Mouse (Mus musculus): ENCODE measurements around the gene Myadml2. TPM values are rescaled to one million over a fixed set of nuclear protein-coding genes. Genes with fewer than 3 reads are reported as not detected.

Gene Myadml2
- polyA plus RNA-seq, 1 experiment from 2014 or later: 0.68 TPM

- Histone ChIP-seq H3K27ac (no peak overlapping the region), H3K36me3 (peaks cover 67% of the 10 kb centered on the region), H3K4me3 (replicated peaks) (no peak overlapping the region), H3K27me3 (no peaks in the 10 kb centered on the region), H3K9ac (replicated peaks) (no peak overlapping the region), H3K4me1 (replicated peaks) (peaks cover 18% of the 10 kb centered on the region), H3K9me3 (no peaks in the 10 kb centered on the region), H3K4me2 (no peak overlapping the region)
- ATAC-seq (ENCODE audit: insufficient number of reproducible peaks, insufficient read depth, low FRiP score, low TSS enrichment, low read depth): no peak
- WGBS: 94% methylated on average over 25 of the region's 25 CpGs
Observed at GRCm38 (mm10) chr11:120618619-120619535, 29.1 kb downstream of the Myadml2 start.

GRCm38 (mm10) chr11:120617519-120618112, 30.3 kb downstream of the Myadml2 start, which contains the start of gene Pcyt2:
TSS of gene Pcyt2 (minus strand) at chr11:120617936.
- Histone ChIP-seq H3K9me3 (no peaks in the 10 kb centered on the region), H3K4me1 (replicated peaks) (peaks cover 17% of the 10 kb centered on the region), H3K9ac (replicated peaks) (peak within 1 kb of the TSS; percentile 78), H3K36me3 (peaks cover 75% of the 10 kb centered on the region), H3K4me2 (peak within 1 kb of the TSS; percentile 83), H3K4me3 (replicated peaks) (peak within 1 kb of the TSS; percentile 77), H3K27me3 (no peaks in the 10 kb centered on the region), H3K27ac (peak within 1 kb of the TSS; percentile 45)
- WGBS: under 1% methylated on average over 54 of the region's 56 CpGs
- ATAC-seq (ENCODE audit: insufficient number of reproducible peaks, insufficient read depth, low FRiP score, low TSS enrichment, low read depth): peak; percentile 91

- WGBS: 47% methylated on average over 4 of the region's 4 CpGs
- Histone ChIP-seq H3K36me3 (peaks cover 75% of the 10 kb centered on the region), H3K4me3 (replicated peaks) (peak overlapping the region; percentile 77), H3K4me2 (peak overlapping the region; percentile 83), H3K4me1 (replicated peaks) (peaks cover 17% of the 10 kb centered on the region), H3K9me3 (no peaks in the 10 kb centered on the region), H3K27ac (no peak overlapping the region), H3K27me3 (no peaks in the 10 kb centered on the region), H3K9ac (replicated peaks) (peak overlapping the region; percentile 78)
- ATAC-seq (ENCODE audit: insufficient number of reproducible peaks, insufficient read depth, low FRiP score, low TSS enrichment, low read depth): no peak
Observed at GRCm38 (mm10) chr11:120616617-120617294, 31.2 kb downstream of the Myadml2 start.

- H3K4me1 ChIP-seq (replicated peaks): peaks cover 17% of the 10 kb centered on the region
- ATAC-seq (ENCODE audit: insufficient number of reproducible peaks, insufficient read depth, low FRiP score, low TSS enrichment, low read depth): no peak
- no peak overlapping the region for H3K27ac ChIP-seq
- no peaks in the 10 kb centered on the region for H3K27me3 ChIP-seq
- H3K36me3 ChIP-seq: peaks cover 76% of the 10 kb centered on the region
- 94% methylated on average over 11 of the region's 11 CpGs for WGBS
- H3K4me3 ChIP-seq (replicated peaks): no peak overlapping the region
- 0 out of 2 replicates have a peak overlapping the region, but pooled peaks have one; percentile 23 for H3K9ac ChIP-seq (replicated peaks)
- H3K9me3 ChIP-seq: no peaks in the 10 kb centered on the region
- H3K4me2 ChIP-seq: no peak overlapping the region
Observed at GRCm38 (mm10) chr11:120615606-120616203, 32.3 kb downstream of the Myadml2 start.

- Histone ChIP-seq H3K9me3 (no peaks in the 10 kb centered on the region), H3K27ac (no peak overlapping the region), H3K4me3 (replicated peaks) (no peak overlapping the region), H3K9ac (replicated peaks) (0 out of 2 replicates have a peak overlapping the region, but pooled peaks have one; percentile 23), H3K4me1 (replicated peaks) (peaks cover 17% of the 10 kb centered on the region), H3K27me3 (no peaks in the 10 kb centered on the region), H3K4me2 (no peak overlapping the region), H3K36me3 (peaks cover 76% of the 10 kb centered on the region)
- 90% methylated on average over 6 of the region's 6 CpGs for WGBS
- no peak for ATAC-seq (ENCODE audit: insufficient number of reproducible peaks, insufficient read depth, low FRiP score, low TSS enrichment, low read depth)
Observed at GRCm38 (mm10) chr11:120615167-120615566, 32.8 kb downstream of the Myadml2 start.

- Histone ChIP-seq H3K27me3 (peaks cover 10% of the 10 kb centered on the region), H3K9ac (replicated peaks) (no peak overlapping the region), H3K4me3 (replicated peaks) (no peak overlapping the region), H3K4me1 (replicated peaks) (peaks cover 19% of the 10 kb centered on the region), H3K4me2 (no peak overlapping the region), H3K36me3 (peaks cover 74% of the 10 kb centered on the region), H3K27ac (no peak overlapping the region), H3K9me3 (no peaks in the 10 kb centered on the region)
- no peak for ATAC-seq (ENCODE audit: insufficient number of reproducible peaks, insufficient read depth, low FRiP score, low TSS enrichment, low read depth)
- WGBS: 84% methylated on average over 8 of the region's 8 CpGs
Observed at GRCm38 (mm10) chr11:120613976-120614375, 34.0 kb downstream of the Myadml2 start.

GRCm38 (mm10) chr11:120613481-120613972, 34.4 kb downstream of the Myadml2 start:
- H3K27ac ChIP-seq: no peak overlapping the region
- peaks cover 69% of the 10 kb centered on the region for H3K36me3 ChIP-seq

GRCm38 (mm10) chr11:120612763-120613162, 35.2 kb downstream of the Myadml2 start:
- no peaks in the 10 kb centered on the region for H3K9me3 ChIP-seq
- peaks cover 63% of the 10 kb centered on the region for H3K36me3 ChIP-seq
- no peak for ATAC-seq (ENCODE audit: insufficient number of reproducible peaks, insufficient read depth, low FRiP score, low TSS enrichment, low read depth)
- H3K9ac ChIP-seq (replicated peaks): no peak overlapping the region
- no peak overlapping the region for H3K27ac ChIP-seq
- no peak overlapping the region for H3K4me2 ChIP-seq
- peaks cover 22% of the 10 kb centered on the region for H3K27me3 ChIP-seq
- 35% methylated on average over 6 of the region's 6 CpGs for WGBS
- no peak overlapping the region for H3K4me3 ChIP-seq (replicated peaks)
- H3K4me1 ChIP-seq (replicated peaks): peaks cover 28% of the 10 kb centered on the region

More at GRCm38 (mm10) chr11:120613481-120613972, 34.4 kb downstream of the Myadml2 start:
- H3K9me3 ChIP-seq: no peaks in the 10 kb centered on the region
- H3K4me2 ChIP-seq: no peak overlapping the region
- peaks cover 14% of the 10 kb centered on the region for H3K27me3 ChIP-seq
- peaks cover 23% of the 10 kb centered on the region for H3K4me1 ChIP-seq (replicated peaks)
- 88% methylated on average over 10 of the region's 10 CpGs for WGBS
- no peak for ATAC-seq (ENCODE audit: insufficient number of reproducible peaks, insufficient read depth, low FRiP score, low TSS enrichment, low read depth)
- no peak overlapping the region for H3K4me3 ChIP-seq (replicated peaks)
- no peak overlapping the region for H3K9ac ChIP-seq (replicated peaks)

- no peak overlapping the region for H3K9ac ChIP-seq (replicated peaks)
- H3K27me3 ChIP-seq: peaks cover 30% of the 10 kb centered on the region
- H3K9me3 ChIP-seq: no peaks in the 10 kb centered on the region
- H3K27ac ChIP-seq: no peak overlapping the region
- no peak overlapping the region for H3K4me2 ChIP-seq
- H3K4me3 ChIP-seq (replicated peaks): no peak overlapping the region
- no peak for ATAC-seq (ENCODE audit: insufficient number of reproducible peaks, insufficient read depth, low FRiP score, low TSS enrichment, low read depth)
- H3K36me3 ChIP-seq: peaks cover 76% of the 10 kb centered on the region
- WGBS: 80% methylated on average over 9 of the region's 9 CpGs
- peaks cover 16% of the 10 kb centered on the region for H3K4me1 ChIP-seq (replicated peaks)
Observed at GRCm38 (mm10) chr11:120610477-120611046, 37.4 kb downstream of the Myadml2 start.

- no peak overlapping the region for H3K4me3 ChIP-seq (replicated peaks)
- peak overlapping the region; percentile 62; the same call in 1 of the 2 replicates for H3K4me2 ChIP-seq
- H3K27ac ChIP-seq: no peak overlapping the region
- no peak for ATAC-seq (ENCODE audit: insufficient number of reproducible peaks, insufficient read depth, low FRiP score, low TSS enrichment, low read depth)
- WGBS: 56% methylated on average over 8 of the region's 8 CpGs
- no peak overlapping the region for H3K9ac ChIP-seq (replicated peaks)
- no peaks in the 10 kb centered on the region for H3K9me3 ChIP-seq
- H3K4me1 ChIP-seq (replicated peaks): peaks cover 16% of the 10 kb centered on the region
- H3K36me3 ChIP-seq: peaks cover 79% of the 10 kb centered on the region
- H3K27me3 ChIP-seq: peaks cover 30% of the 10 kb centered on the region
Observed at GRCm38 (mm10) chr11:120609250-120609649, 38.7 kb downstream of the Myadml2 start.
